Mouse (Mus musculus) ES-E14 (cell line): Measurements from ENCODE around the gene Tctn1.

ENCODE experiments used
- CHD2 ChIP-seq: IDR thresholded peaks from 2 replicates; pipeline ENCODE4 v1.6.1; 2014; ENCODE audit warnings: mild to moderate bottlenecking, low read depth, low read length, inconsistent platforms
- ZNF384 ChIP-seq: IDR thresholded peaks from 2 replicates; pipeline ENCODE4 v1.6.1; 2012; ENCODE audit warnings: low read depth, low read length, inconsistent platforms

GRCm38 (mm10) chr5:122191269-122192063 lies 72.8 kb downstream of the Tctn1 start:
- peak; percentile 82; the same call in 1 of the 2 replicates for TF ChIP-seq CHD2
- peak; percentile 93 for TF ChIP-seq ZNF384
